Mouse (Mus musculus): ENCODE measurements at regions not wholly inside any gene's neighbourhood (a gene's known extent, or its start where the extent isn't known, plus 50 kb on each side); places are given as distances from the start of the nearest gene placed in this dataset.

DNA sequence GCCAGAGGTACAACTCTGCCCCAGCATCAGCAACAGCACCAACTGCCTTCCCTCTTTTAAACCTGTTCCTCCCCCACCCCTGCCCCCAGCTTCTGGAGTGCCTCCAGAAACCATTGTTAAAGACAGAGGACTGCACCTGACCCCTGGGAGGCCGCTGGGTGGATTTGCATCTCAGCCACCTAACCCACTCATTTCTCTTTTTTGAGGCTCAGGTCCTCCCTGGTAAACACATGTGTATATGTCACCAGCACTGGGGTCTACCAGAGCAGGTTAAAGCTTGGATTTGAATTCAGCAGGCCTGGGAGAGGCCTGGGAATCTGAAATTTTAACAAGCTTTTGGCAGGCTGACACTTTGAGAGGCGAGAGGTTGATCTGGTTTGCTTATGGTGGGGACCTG, 63.5 kb upstream of the Kazn start:
- no peak for DNase-seq (ENCODE audit: low spot score)

DNA sequence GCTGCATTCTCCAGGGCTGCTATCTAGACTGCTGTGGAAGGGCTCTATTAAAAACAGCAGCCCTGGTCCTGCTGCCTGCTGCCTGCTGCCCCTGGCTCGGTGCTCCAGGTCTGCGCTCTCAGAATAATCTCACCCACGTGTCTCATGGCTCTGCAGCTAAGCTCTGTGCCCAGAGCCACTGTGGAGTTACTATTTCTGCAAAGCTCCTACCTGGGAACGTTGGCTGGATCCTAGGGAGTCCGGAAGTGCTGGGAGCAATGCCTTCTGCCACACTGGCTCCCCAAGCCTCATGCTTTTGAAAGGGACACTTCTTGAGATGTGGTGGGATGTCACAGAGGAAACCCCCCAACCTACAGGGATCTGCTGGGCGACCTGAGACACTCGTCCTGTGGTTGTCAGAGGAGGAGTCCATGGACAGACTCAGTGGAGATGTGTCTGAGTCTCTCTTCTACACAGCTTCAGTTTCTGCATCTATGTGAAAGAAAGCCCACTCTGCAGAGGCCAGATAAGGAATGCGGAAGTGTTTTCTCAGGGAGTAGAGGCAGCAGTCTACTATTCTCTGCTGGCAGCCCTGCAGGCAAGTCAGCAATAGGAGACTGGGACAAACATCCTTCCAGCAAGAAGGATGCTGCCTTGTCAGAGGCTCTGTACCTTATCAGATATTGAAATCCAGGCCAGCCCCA, 63.0 kb upstream of the Kazn start:
- DNase-seq (ENCODE audit: low spot score): no peak

DNA sequence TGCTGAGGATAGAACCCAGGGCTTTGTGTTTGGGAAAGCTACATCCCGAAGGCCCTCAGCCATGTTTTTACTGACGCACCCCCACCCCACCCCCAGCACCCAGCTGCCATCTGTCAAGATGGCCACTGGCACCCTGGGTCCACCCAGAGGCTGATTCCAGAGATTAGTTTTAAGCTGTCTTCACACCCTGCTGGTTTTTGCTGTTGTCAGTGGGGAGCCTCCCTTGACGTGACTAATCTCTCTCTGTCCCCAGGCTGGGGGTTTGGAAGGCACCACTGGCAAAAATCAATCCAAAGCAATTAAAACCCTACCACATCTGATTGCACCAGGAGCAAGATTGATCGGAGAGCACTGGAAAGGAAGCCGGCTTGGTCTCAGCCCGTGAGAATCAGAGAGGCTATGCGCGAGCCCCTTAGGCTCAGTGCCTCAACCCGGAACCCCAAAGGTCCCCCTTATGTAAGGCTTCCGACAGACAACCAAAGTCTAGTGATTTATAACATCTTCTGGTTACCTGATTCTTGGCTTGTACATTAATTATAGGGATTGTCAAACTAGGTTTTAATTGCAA, 59.7 kb upstream of the Kazn start:
- DNase-seq (ENCODE audit: low spot score): no peak

DNA sequence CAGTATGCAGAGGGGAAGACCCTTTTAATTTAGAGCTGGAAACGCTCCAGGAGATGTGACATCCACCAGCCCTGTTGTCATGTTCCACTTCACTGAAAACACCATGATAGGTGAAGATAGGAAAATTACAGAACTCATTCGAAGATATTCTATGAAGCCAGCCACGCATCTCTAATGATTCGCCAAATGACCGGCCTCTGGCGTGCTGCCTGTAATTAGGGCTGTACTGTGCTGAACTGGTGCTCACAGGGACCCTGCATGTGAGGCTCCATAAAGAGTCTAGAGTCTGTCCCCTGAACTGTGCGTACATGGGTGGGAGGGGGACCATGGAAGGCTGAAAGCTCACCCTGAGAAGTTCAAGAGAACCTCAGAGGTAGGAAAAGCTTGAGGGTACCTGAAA, 53.6 kb upstream of the Kazn start:
- DNase-seq (ENCODE audit: low spot score): no peak

DNA sequence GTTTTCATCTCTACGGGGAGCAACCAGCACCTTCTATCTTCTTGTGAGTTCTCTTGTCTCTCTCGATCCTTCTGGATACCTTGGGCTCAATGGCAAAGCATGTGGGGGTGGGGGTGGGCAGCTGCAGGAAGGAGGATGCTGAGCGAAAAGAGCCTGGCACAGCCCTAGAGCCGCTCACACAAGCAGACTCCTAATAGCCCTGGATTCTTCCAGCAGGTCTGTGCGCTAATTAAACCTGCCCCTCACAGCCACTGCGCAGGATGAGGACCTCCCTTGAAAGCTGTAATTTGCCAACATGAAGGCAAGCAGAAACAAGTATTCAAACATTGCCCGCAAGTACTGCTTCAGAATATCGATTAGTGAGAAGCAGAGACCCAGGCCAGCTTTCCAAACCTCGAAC, 53.1 kb upstream of the Kazn start:
- no peak for DNase-seq (ENCODE audit: low spot score)

DNA sequence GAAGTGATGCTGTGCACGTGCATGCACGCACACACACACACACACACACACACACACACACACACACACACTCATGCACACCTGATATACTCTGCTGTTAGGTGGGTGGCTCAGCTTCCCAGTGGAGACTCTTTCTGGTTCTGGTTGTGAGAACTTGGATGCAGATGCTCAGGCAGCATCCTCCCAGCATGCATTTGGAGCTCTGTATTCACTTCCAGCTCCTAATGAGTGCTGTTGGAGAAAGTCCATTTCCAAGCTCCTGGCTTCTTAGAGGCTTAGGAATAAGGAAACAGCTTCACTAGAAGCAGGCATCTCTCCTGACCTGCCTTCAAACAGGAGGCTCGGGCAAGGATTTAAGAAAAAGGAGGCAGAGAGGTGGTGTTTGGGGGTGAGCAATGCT, 52.2 kb upstream of the Kazn start:
- no peak for DNase-seq (ENCODE audit: low spot score)
